Mouse (Mus musculus) kidney, embryonic 14.5 days (tissue): ENCODE measurements at regions not wholly inside any gene's neighbourhood (a gene's known extent, or its start where the extent isn't known, plus 50 kb on each side); places are given as distances from the start of the nearest gene placed in this dataset.

Source experiments
- ATAC-seq: fragments of 200-750 bp; cut with Nextera tagmentation; 2 replicates; pipeline ENCODE4 v1.8.0; 2017; ENCODE audit warnings: moderate number of reproducible peaks, mild to moderate bottlenecking, moderate TSS enrichment, moderate library complexity; ENCODE audit not compliant: low FRiP score, low TSS enrichment
- H3K27ac ChIP-seq: fragments of 300-500 bp; sonication (generic); 2 replicates; pipeline ENCODE4 v1.5.1; 2014; ENCODE audit warnings: low read depth, mild to moderate bottlenecking, low read length, moderate library complexity, mixed read lengths
- H3K27me3 ChIP-seq: fragments of 300-500 bp; sonication (generic); 2 replicates; pipeline ENCODE4 v1.6.1; 2014; ENCODE audit warnings: mild to moderate bottlenecking, low read length; ENCODE audit not compliant: control insufficient read depth, insufficient read depth
- H3K36me3 ChIP-seq: fragments of 300-500 bp; sonication (generic); 2 replicates; pipeline ENCODE4 v1.6.1; 2014; ENCODE audit warnings: low read length, mixed read lengths; ENCODE audit not compliant: control insufficient read depth, insufficient read depth
- H3K4me1 ChIP-seq: fragments of 300-500 bp; sonication (generic); 2 replicates; pipeline ENCODE4 v1.6.1; 2014; ENCODE audit warnings: low read length, mixed read lengths; ENCODE audit not compliant: control insufficient read depth, insufficient read depth
- H3K4me2 ChIP-seq: fragments of 300-500 bp; sonication (generic); replicated peaks from 2 replicates; pipeline ENCODE4 v1.6.1; 2014; ENCODE audit warnings: low read depth, mild to moderate bottlenecking, low read length
- H3K4me3 ChIP-seq: fragments of 300-500 bp; sonication (generic); 2 replicates; pipeline ENCODE4 v1.5.1; 2014; ENCODE audit warnings: mild to moderate bottlenecking, low read length
- H3K9ac ChIP-seq: fragments of 300-500 bp; sonication (generic); 2 replicates; pipeline ENCODE4 v1.6.1; 2014; ENCODE audit warnings: low read depth, mild to moderate bottlenecking, low read length, moderate library complexity
- H3K9me3 ChIP-seq: fragments of 300-500 bp; sonication (generic); 2 replicates; pipeline ENCODE4 v1.6.1; 2016; ENCODE audit warnings: low read length; ENCODE audit not compliant: control insufficient read depth
- WGBS: fragments of 180-500 bp; shearing (Covaris S2); extraction: QIAGEN DNeasy Blood & Tissue Kit; methylation state at CpG from one replicate; pipeline ENCODE4 v1.1.7; 2014; 5-methylcytosine and 5-hydroxymethylcytosine counted together

- no peaks in the 10 kb centered on the region for H3K27me3 ChIP-seq
- H3K36me3 ChIP-seq = no peaks in the 10 kb centered on the region
- H3K9ac ChIP-seq = no peak overlapping the region
- ATAC-seq = peak; percentile 86; the same call in 1 of the 2 replicates
- H3K27ac ChIP-seq = no peak overlapping the region
- no peak overlapping the region for H3K4me3 ChIP-seq
- WGBS = 38% methylated on average over 2 of the region's 2 CpGs
- H3K4me2 ChIP-seq = no peak overlapping the region
- H3K4me1 ChIP-seq = no peaks in the 10 kb centered on the region
- no peaks in the 10 kb centered on the region for H3K9me3 ChIP-seq
These were observed 946.3 kb upstream of the Got2 start for GRCm38 (mm10) chr8:96834673-96835072.

GRCm38 (mm10) chr8:96829253-96829652 is 940.9 kb upstream of the Got2 start:
- no peak overlapping the region for H3K4me2 ChIP-seq
- H3K4me3 ChIP-seq = no peak overlapping the region
- WGBS = 91% methylated on average over 1 of the region's 1 CpGs
- H3K27ac ChIP-seq = no peak overlapping the region
- no peaks in the 10 kb centered on the region for H3K27me3 ChIP-seq
- no peak overlapping the region for H3K9ac ChIP-seq
- no peaks in the 10 kb centered on the region for H3K36me3 ChIP-seq
- no peak for ATAC-seq
- no peaks in the 10 kb centered on the region for H3K9me3 ChIP-seq
- H3K4me1 ChIP-seq = no peaks in the 10 kb centered on the region

- H3K27ac ChIP-seq = no peak overlapping the region
- ATAC-seq = no peak
- H3K9me3 ChIP-seq = no peaks in the 10 kb centered on the region
- H3K27me3 ChIP-seq = no peaks in the 10 kb centered on the region
- WGBS = 79% methylated on average over 1 of the region's 1 CpGs
- no peaks in the 10 kb centered on the region for H3K36me3 ChIP-seq
- no peaks in the 10 kb centered on the region for H3K4me1 ChIP-seq
- no peak overlapping the region for H3K4me2 ChIP-seq
- no peak overlapping the region for H3K4me3 ChIP-seq
- H3K9ac ChIP-seq = no peak overlapping the region
These were observed 922.2 kb upstream of the Got2 start for GRCm38 (mm10) chr8:96810550-96810949.
